Mouse (Mus musculus) ES-Bruce4 (cell line): ENCODE data around the gene Tlr4.

ENCODE experiments used
- CTCF ChIP-seq: IDR thresholded peaks from one replicate; pipeline ENCODE4 v1.8.1; 2011; ENCODE audit warnings: low read depth, low read length
- EP300 ChIP-seq: IDR thresholded peaks from 2 replicates; pipeline ENCODE4 v1.6.1; 2011; ENCODE audit warnings: low read depth, low read length; ENCODE audit not compliant: insufficient read depth
- POLR2A ChIP-seq: IDR thresholded peaks from one replicate; pipeline ENCODE4 v1.8.1; 2011; ENCODE audit warnings: low read length; ENCODE audit not compliant: insufficient read depth

GRCm38 (mm10) chr4:66883264-66883663 lies 55.9 kb downstream of the Tlr4 start:
- TF ChIP-seq POLR2A, result no peak
- no peak for TF ChIP-seq CTCF
- TF ChIP-seq EP300, result no peak
